Mouse (Mus musculus) C2C12 (cell line): ENCODE measurements around the gene Pex13. TPM values are rescaled to one million over a fixed set of nuclear protein-coding genes. Genes with fewer than 3 reads are reported as not detected.
A peak's percentile ranks its signal among the peaks of the same experiment; 100 is the strongest.

ENCODE experiments used
- H3K27me3 ChIP-seq: one replicate; pipeline ENCODE4 v1.6.1; 2011; ENCODE audit not compliant: control insufficient read depth, insufficient read depth, insufficient read length
- H3K36me3 ChIP-seq: one replicate; pipeline ENCODE4 v1.6.1; 2011; ENCODE audit not compliant: control insufficient read depth, insufficient read depth
- H3K4me3 ChIP-seq: one replicate; pipeline ENCODE4 v1.5.1; 2011; ENCODE audit warnings: mild to moderate bottlenecking, control low read depth; ENCODE audit not compliant: poor library complexity, insufficient read depth, severe bottlenecking
- H3K79me2 ChIP-seq: one replicate; pipeline ENCODE4 v1.6.1; 2011; ENCODE audit not compliant: control insufficient read depth, insufficient read depth
- H3K79me3 ChIP-seq: one replicate; pipeline ENCODE4 v1.6.1; 2011; ENCODE audit warnings: low read depth, control low read depth
- H3ac ChIP-seq: one replicate; pipeline ENCODE3; 2011; ENCODE audit warnings: low read depth; ENCODE audit not compliant: control insufficient read depth, insufficient read length
- CEBPB ChIP-seq: IDR thresholded peaks from one replicate; pipeline ENCODE4 v1.6.1; 2011; ENCODE audit warnings: low read depth, mild to moderate bottlenecking, control low read depth, moderate library complexity
- CTCF ChIP-seq: IDR thresholded peaks from one replicate; pipeline ENCODE4 v1.5.1; 2011; ENCODE audit not compliant: control insufficient read depth, insufficient read depth, insufficient read length
- FOSL1 ChIP-seq: IDR thresholded peaks from one replicate; pipeline ENCODE4 v1.8.0; 2011; ENCODE audit warnings: mild to moderate bottlenecking, low read length; ENCODE audit not compliant: poor library complexity, insufficient read depth, severe bottlenecking
- MAX ChIP-seq: IDR thresholded peaks from one replicate; pipeline ENCODE4 v1.6.1; 2011; ENCODE audit warnings: mild to moderate bottlenecking, control low read depth
- MYOD1 ChIP-seq: IDR thresholded peaks from one replicate; pipeline ENCODE4 v1.6.1; 2011; ENCODE audit warnings: low read depth; ENCODE audit not compliant: control insufficient read depth, insufficient read length
- MYOG ChIP-seq: IDR thresholded peaks from one replicate; pipeline ENCODE4 v1.6.1; 2011; ENCODE audit not compliant: control insufficient read depth, insufficient read length; ENCODE audit errors: extremely low read depth
- USF1 ChIP-seq: IDR thresholded peaks from one replicate; pipeline ENCODE4 v1.6.1; 2011; ENCODE audit warnings: low read depth, mild to moderate bottlenecking, control low read depth, moderate library complexity
- polyA plus RNA-seq: library from polyadenylated mRNA; unstranded; fragments of >200 nt; fragmentation: generic; extraction: Trizol; gene quantifications from one replicate; pipeline ENCODE4 v1.2.1, GENCODE M21; 2012; ENCODE audit warnings: missing spikeins

Gene Pex13
- polyA plus RNA-seq, 1 experiment = 5.6 TPM

DNA sequence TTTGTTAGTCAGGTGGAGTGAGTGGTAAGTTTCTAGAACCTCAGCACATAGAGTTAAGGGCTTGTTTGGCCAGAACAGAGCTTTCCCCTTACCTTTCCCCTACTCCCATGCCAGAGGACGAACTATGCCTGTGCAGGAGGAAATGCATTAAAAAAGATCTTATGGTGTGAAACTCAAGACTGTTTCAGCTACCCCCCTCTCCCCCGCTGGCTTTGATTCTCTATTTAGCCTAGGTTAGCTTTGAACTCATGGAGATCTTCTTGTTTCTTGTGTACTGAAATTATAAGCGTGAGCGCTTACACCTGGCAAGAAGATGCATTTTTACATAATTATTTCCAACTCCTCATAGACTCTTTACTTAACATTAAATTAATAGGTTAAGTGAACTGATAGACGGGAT lies 767 bp upstream of the Pex13 start:
- Histone ChIP-seq H3K79me2 (peaks cover 79% of the 10 kb centered on the region), H3ac (peak overlapping the region; percentile 87), H3K27me3 (no peaks in the 10 kb centered on the region), H3K4me3 (peak overlapping the region; percentile 80), H3K36me3 (peaks cover 23% of the 10 kb centered on the region), H3K79me3 (peaks cover 44% of the 10 kb centered on the region)
- no peak for TF ChIP-seq USF1
- TF ChIP-seq CTCF = no peak

GRCm38 (mm10) chr11:23665311-23665786 lies 410 bp downstream of the Pex13 start, which contains the start of gene Pus10:
Pus10 (plus strand) TSS chr11:23665674.
- no peak for TF ChIP-seq CTCF
- no peak for TF ChIP-seq MYOG
- TF ChIP-seq MAX = no peak
- Histone ChIP-seq H3ac (peak within 1 kb of the TSS; percentile 87), H3K79me3 (peaks cover 45% of the 10 kb centered on the region), H3K4me3 (peak within 1 kb of the TSS; percentile 80), H3K27me3 (no peaks in the 10 kb centered on the region), H3K36me3 (peaks cover 19% of the 10 kb centered on the region), H3K79me2 (peaks cover 83% of the 10 kb centered on the region)

DNA sequence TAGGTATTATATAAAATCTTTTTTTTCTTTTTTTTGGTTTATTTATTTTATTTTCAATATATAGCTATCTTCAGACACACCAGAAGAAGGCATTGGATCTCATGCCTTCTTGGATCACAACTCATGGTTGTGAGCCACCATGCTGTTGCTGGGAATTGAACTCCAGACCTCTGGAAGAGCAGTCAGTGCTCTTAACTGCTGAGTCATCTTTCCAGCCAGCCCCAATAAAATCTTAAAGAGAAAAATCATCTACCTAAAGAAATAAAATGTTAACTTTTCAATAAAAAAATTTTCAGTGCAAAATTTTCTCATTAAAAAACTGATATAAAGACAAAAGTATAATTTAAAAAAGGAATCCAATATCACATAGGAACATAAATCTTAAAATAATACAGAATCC lies 1.5 kb downstream of the Pex13 start:
- Histone ChIP-seq H3K4me3 (no peak overlapping the region), H3K79me2 (peaks cover 94% of the 10 kb centered on the region), H3ac (no peak overlapping the region), H3K79me3 (peaks cover 50% of the 10 kb centered on the region), H3K27me3 (no peaks in the 10 kb centered on the region), H3K36me3 (peaks cover 12% of the 10 kb centered on the region)
- TF ChIP-seq FOSL1 (no peak), USF1 (no peak), CEBPB (no peak), CTCF (no peak), MYOD1 (no peak), MAX (no peak), MYOG (no peak)

GRCm38 (mm10) chr11:23657791-23658190 lies 8.0 kb downstream of the Pex13 start:
- Histone ChIP-seq H3K36me3 (peaks cover 5% of the 10 kb centered on the region), H3K4me3 (no peak overlapping the region), H3K27me3 (no peaks in the 10 kb centered on the region), H3K79me3 (peaks cover 22% of the 10 kb centered on the region), H3ac (no peak overlapping the region), H3K79me2 (peaks cover 75% of the 10 kb centered on the region)
- TF ChIP-seq CEBPB = no peak
- no peak for TF ChIP-seq MYOD1
- TF ChIP-seq FOSL1 = no peak
- TF ChIP-seq USF1 = no peak
- TF ChIP-seq CTCF = no peak
- TF ChIP-seq MAX = no peak
- no peak for TF ChIP-seq MYOG

DNA sequence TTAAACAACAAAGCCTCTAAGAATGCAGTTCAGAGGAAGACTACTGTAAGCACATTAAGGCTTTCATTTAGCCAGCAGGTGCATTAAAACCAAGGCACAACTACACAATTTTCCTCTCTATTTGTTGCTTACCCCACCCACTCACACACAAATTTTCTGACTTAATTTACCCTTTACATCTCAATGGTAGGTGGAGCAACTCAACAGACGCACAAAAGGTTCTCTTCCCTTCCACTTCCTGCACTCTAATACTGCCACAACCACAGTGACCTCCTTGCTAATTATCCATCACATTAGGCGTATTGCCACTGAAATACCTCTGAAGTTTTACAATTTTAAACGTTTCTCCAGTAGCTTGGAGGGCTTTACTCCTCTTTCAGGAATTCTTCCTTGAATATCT lies 12.1 kb downstream of the Pex13 start:
- no peak overlapping the region for H3K4me3 ChIP-seq
- H3K79me2 ChIP-seq = peaks cover 43% of the 10 kb centered on the region
- TF ChIP-seq USF1 (no peak), FOSL1 (no peak), CEBPB (no peak), CTCF (no peak), MYOD1 (no peak), MYOG (no peak), MAX (no peak)
- H3K36me3 ChIP-seq = peaks cover 19% of the 10 kb centered on the region
- H3K27me3 ChIP-seq = no peaks in the 10 kb centered on the region
- peaks cover 2% of the 10 kb centered on the region for H3K79me3 ChIP-seq
- no peak overlapping the region for H3ac ChIP-seq

DNA sequence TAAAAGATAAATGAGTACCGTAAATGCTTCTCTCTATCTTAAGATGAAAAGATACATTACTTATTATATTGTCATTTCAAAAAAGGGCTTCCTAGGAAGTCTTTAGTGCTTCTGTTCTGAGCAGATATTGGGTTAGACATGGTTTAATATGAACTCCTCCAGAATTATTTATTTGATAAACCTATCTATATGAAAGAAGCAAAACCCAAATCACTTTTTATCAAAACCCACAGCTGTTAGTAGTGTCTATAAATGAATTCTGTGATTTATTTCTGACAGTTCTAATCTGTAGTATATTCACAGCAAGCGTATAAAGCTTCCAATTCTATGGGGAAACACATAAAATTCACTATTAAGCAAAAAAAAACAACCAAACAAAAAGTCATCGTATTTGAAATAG lies 17.9 kb downstream of the Pex13 start:
- Histone ChIP-seq H3K79me3 (no peaks in the 10 kb centered on the region), H3K27me3 (no peaks in the 10 kb centered on the region), H3K79me2 (peaks cover 10% of the 10 kb centered on the region), H3K36me3 (peaks cover 33% of the 10 kb centered on the region), H3ac (no peak overlapping the region), H3K4me3 (no peak overlapping the region)
- no peak for TF ChIP-seq MYOD1
- no peak for TF ChIP-seq FOSL1
- TF ChIP-seq CTCF = no peak
- TF ChIP-seq MAX = no peak
- TF ChIP-seq CEBPB = no peak
- no peak for TF ChIP-seq USF1
- TF ChIP-seq MYOG = no peak
